Mouse (Mus musculus) cerebellum, adult 2 months (tissue): ENCODE data around the gene Hdac1. TPM values are rescaled to one million over a fixed set of nuclear protein-coding genes. Genes with fewer than 3 reads are reported as not detected.

Experiments used
- DNase-seq, 2 experiments: peaks; one replicate each; pipeline ENCODE4 v3.0.0; 2021
- H3K27ac ChIP-seq: fragments of 200-500 bp; 2 replicates; pipeline ENCODE4 v1.5.1; 2012; ENCODE audit warnings: low read length, control low read depth, inconsistent platforms; ENCODE audit not compliant: insufficient read depth
- H3K27me3 ChIP-seq: fragments of 200-500 bp; 2 replicates; pipeline ENCODE4 v1.6.1; 2012; ENCODE audit warnings: inconsistent platforms, mild to moderate bottlenecking, low read length, moderate library complexity; ENCODE audit not compliant: control insufficient read depth, insufficient read depth
- H3K4me1 ChIP-seq: fragments of 200-500 bp; 2 replicates; pipeline ENCODE4 v1.6.1; 2011; ENCODE audit warnings: low read length; ENCODE audit not compliant: control insufficient read depth, insufficient read depth
- H3K4me3 ChIP-seq: fragments of 200-500 bp; replicated peaks from 2 replicates; pipeline ENCODE3; 2011; ENCODE audit warnings: mild to moderate bottlenecking, low read depth, low read length, control low read depth; ENCODE audit not compliant: insufficient read depth
- CTCF ChIP-seq: fragments of 200-500 bp; IDR thresholded peaks from 2 replicates; pipeline ENCODE4 v1.5.1; 2011; ENCODE audit warnings: low read depth, mild to moderate bottlenecking, control low read depth, low read length, moderate library complexity, borderline replicate concordance; ENCODE audit not compliant: insufficient read depth
- POLR2A ChIP-seq: fragments of 200-500 bp; IDR thresholded peaks from 2 replicates; pipeline ENCODE4 v1.6.1; 2011; ENCODE audit warnings: low read length, control low read depth, borderline replicate concordance; ENCODE audit not compliant: insufficient read depth
- WGBS: fragments of 180-500 bp; shearing (Covaris S2); methylation state at CpG from one replicate; pipeline ENCODE4 v1.1.7; 2018; 5-methylcytosine and 5-hydroxymethylcytosine counted together
- polyA plus RNA-seq: library from polyadenylated mRNA; depleted of rRNA; stranded (reverse); fragments of >200 nt; gene quantifications from 2 replicates; pipeline ENCODE4 v1.2.3, GENCODE M21; 2012

Gene Hdac1
- polyA plus RNA-seq, 1 experiment, result 61.5 TPM

DNA sequence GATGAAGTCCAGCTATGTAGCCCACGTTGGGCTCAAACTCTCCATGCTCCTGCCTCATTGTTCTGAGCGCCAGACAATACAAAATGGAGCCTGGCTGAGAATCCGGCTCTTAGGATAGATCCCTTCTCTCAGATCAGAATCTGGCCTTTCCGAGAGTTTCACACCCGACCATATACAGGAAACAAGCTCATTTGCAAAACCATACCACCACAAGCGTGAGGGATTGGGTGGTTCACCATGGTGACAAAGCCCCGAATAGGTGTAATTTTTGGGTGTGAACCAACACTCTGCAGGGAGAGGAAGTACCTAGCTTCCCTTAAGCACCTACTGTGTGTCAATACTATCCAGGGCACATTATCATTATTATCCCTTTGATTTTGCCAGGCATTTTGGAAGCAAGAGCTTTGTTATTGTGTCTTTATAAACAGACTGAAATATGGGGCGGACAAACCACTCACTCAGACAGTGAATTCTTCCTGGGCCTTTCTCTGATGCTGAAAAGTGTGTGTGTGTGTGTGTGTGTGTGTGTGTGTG is 29.1 kb upstream of the Hdac1 start:
- H3K4me1 ChIP-seq, result no peaks in the 10 kb centered on the region
- H3K27ac ChIP-seq, result no peak overlapping the region
- no peaks in the 10 kb centered on the region for H3K27me3 ChIP-seq
- TF ChIP-seq POLR2A, result no peak
- TF ChIP-seq CTCF, result no peak
- WGBS, result 74% methylated on average over 8 of the region's 8 CpGs
- DNase-seq, result no peak
- H3K4me3 ChIP-seq, result no peak overlapping the region

DNA sequence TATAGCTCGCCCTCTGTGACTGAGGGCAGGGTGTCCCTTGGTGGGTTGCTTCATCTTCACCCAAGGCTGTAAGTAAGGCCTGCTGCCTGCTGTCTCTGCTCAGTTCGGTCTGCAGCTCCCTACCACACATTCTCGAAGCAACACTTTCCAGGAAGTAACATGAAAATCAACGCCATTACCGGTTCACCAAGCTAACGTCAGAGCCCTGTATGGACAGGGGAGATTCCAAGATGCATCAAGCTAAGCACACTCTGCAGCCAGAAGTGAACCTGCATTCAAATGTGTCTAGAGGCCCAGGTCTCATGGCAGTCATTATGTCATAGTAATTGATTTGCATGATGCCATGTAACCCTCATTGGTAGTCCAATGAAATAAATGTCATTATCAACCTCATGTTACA is 27.5 kb upstream of the Hdac1 start:
- Histone ChIP-seq H3K4me3 (no peak overlapping the region), H3K27ac (no peak overlapping the region), H3K4me1 (no peaks in the 10 kb centered on the region), H3K27me3 (no peaks in the 10 kb centered on the region)
- TF ChIP-seq POLR2A (no peak), CTCF (no peak)
- no peak for DNase-seq
- WGBS, result 89% methylated on average over 6 of the region's 6 CpGs

DNA sequence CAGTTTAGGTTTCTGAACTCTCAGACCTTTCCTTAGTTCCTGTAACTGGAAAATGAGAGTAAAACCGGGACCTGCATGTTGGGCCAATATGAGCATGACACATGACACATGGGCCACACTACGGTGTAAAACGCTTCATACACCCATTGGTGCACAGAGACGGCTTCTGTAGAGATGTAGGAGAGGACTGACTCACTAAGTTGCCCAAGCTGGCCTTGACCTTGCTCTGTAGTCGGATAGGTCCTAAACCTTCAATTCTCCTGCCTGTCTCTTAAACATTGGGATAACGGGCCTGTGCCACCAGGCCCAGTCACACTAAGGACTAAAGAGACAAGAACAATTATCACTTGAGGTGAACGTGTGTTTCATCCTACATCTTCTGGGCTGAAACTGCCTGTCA is 25.9 kb upstream of the Hdac1 start:
- Histone ChIP-seq H3K4me3 (no peak overlapping the region), H3K27ac (no peak overlapping the region), H3K4me1 (no peaks in the 10 kb centered on the region), H3K27me3 (no peaks in the 10 kb centered on the region)
- no peak for DNase-seq
- TF ChIP-seq CTCF (no peak), POLR2A (no peak)
- WGBS, result 91% methylated on average over 7 of the region's 7 CpGs

DNA sequence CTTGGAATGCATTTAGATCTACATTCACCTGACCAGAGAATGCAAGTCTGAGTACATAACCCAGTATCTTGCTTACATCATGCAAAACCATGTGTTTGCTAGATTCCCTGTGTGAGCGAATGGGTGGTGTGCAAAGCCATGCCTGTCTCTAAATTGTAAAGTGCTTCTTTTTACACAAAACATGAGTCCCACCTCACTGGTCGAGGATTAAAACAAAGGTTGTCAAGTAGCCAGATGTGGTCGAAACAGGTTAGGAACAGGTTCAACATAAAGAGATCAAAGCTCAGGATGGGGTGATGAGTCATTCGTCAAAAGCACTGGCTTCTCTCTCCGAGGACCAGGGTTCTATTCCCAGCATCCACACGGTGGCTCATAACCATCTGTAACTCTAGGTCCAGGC is 22.6 kb upstream of the Hdac1 start:
- H3K4me1 ChIP-seq, result no peaks in the 10 kb centered on the region
- WGBS, result 79% methylated on average over 6 of the region's 6 CpGs
- no peaks in the 10 kb centered on the region for H3K27me3 ChIP-seq
- H3K4me3 ChIP-seq, result no peak overlapping the region
- DNase-seq, result no peak
- H3K27ac ChIP-seq, result no peak overlapping the region
- TF ChIP-seq CTCF (no peak), POLR2A (no peak)

DNA sequence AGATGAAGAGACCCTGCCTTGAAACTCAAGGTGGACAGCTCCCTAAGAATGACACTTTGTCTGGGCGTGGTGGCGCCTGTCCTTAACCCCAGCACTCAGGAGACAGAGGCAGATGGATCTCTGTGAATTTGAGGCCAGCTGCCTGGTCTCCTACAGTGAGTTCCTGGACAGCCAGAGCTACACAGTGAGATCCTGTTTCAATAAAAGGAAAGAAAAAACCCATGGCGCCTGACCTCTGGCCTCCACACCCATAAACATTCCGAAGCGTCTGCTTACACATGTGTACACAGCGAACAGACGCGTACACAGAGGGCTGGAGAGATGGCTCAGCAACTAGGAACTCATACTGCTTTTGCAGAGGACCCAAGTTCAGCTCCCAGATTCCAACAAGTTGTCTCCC is 21.2 kb upstream of the Hdac1 start:
- no peaks in the 10 kb centered on the region for H3K4me1 ChIP-seq
- TF ChIP-seq POLR2A (no peak), CTCF (no peak)
- no peak overlapping the region for H3K4me3 ChIP-seq
- no peak for DNase-seq
- H3K27me3 ChIP-seq, result no peaks in the 10 kb centered on the region
- H3K27ac ChIP-seq, result no peak overlapping the region
- 78% methylated on average over 8 of the region's 8 CpGs for WGBS

DNA sequence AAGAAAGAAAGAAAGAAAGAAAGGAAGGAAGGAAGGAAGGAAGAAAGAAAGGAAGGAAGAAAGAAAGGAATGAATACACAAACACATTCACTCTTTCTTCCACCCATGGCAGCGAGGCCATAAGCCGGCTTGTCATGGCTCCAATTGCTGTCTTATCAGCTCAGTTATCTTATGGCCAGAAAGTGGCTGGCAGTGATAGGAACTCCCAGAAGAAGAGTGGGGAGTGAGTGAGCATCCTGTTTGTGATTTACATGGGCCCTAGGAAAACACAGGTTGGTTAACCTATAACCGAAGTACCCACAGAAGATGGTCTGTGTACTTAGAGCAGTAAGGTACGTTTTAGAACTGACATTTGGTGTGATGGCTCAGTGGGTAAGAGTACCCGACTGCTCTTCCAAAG is 18.7 kb upstream of the Hdac1 start:
- no peaks in the 10 kb centered on the region for H3K27me3 ChIP-seq
- WGBS, result 90% methylated on average over 5 of the region's 5 CpGs
- no peak overlapping the region for H3K27ac ChIP-seq
- TF ChIP-seq POLR2A (no peak), CTCF (no peak)
- no peak for DNase-seq
- H3K4me3 ChIP-seq, result no peak overlapping the region
- H3K4me1 ChIP-seq, result peaks cover 5% of the 10 kb centered on the region; the same call in 1 of the 2 replicates

DNA sequence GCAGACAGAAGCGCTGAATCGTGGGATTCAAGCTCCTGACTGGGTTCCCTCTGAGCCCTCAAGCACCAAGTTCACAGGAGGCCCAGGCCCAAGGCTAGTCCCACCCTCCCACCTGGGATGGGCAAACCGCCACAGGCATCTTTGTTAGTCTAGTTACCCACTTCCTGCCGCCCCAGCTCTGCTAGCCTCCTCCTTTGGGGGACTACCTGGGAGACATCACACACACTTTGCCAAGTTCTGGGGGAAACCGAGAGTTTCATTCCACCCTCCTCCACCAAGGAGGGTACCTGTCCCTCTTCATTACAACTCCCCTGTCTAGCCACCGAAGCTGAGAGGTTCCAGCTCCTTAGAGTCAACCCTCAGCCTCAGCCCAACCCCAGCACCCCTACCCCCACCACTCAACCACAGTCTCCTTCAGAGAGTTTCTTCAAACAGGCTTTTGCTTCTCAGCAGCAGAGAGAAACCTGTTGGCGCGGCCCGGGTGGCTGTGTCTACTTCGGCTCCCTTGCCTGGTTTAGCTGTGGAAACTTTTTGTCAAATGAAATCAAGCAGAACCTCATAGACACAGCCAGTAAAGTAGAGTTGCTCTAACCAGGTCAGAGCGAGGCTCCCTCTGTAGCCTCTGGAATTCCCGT is 15.9 kb upstream of the Hdac1 start:
- no peak overlapping the region for H3K4me3 ChIP-seq
- DNase-seq, result no peak
- peaks cover 11% of the 10 kb centered on the region; the same call in 1 of the 2 replicates for H3K4me1 ChIP-seq
- no peaks in the 10 kb centered on the region for H3K27me3 ChIP-seq
- TF ChIP-seq POLR2A, result no peak
- no peak overlapping the region for H3K27ac ChIP-seq
- WGBS, result 89% methylated on average over 12 of the region's 12 CpGs

DNA sequence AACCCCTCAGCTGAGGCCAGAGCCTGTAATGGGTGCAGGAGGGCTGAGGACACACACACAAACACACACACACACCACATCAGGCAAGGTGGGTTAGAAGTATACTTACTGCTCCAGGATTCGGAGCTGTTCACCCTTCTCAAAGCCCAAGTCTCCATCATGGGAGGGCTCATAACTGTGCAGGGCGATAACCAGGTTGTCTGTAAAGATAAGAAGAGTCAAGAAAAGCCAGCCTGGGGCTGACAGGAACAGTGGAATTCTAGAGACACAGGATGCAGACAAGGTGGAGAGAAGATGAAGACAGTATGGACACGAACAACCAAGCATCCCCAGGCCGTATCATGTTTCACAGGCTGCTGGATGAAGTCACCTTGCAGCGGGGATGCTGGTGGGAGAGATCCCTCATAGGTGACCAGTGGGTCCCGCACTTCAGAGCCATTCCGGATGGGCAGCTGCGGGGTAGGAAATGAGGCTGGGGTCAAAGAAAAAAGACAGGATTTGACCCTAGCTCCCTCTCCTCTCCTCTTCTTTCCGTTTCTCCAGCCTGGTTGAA is 14.8 kb upstream of the Hdac1 start:
- H3K27ac ChIP-seq, result no peak overlapping the region
- H3K4me3 ChIP-seq, result no peak overlapping the region
- H3K4me1 ChIP-seq, result peaks cover 11% of the 10 kb centered on the region; the same call in 1 of the 2 replicates
- TF ChIP-seq POLR2A (no peak), CTCF (no peak)
- 94% methylated on average over 9 of the region's 9 CpGs for WGBS
- no peaks in the 10 kb centered on the region for H3K27me3 ChIP-seq
- no peak for DNase-seq
